Mouse (Mus musculus): Measurements from ENCODE around the gene Cnpy1. TPM values are rescaled to one million over a fixed set of nuclear protein-coding genes. Genes with fewer than 3 reads are reported as not detected.

Cnpy1 gene
- total and polyA plus RNA-seq, 2 experiments = under 0.01 TPM; not detected in 1

DNA sequence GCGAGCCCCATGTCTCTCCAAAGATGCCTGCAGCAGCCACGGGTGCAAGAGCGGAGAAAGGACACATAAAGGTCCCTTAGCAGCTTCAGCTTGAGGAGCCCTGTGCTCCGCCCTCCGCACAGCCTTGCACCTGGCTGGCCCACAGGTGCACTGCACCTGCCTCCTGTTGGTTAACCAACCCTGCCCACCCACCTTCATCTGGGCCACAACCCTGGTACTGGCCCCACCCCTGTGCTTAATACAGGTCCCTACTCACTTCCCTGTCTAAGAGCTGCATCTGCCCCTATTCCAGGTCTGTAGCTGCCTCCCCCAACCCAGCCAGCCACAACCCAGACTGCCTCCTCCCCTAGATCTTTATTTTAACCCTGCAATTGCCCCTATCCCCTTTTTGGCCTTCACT, 16.5 kb upstream of the Cnpy1 start:
- Histone ChIP-seq H3K9ac (ENCODE audit: low read depth, low read length) (no peak overlapping the region), H3K4me3 (ENCODE audit: insufficient read depth, low read depth, low read length) (no peak overlapping the region), H3K27ac (replicated peaks; ENCODE audit: insufficient read depth, low read depth, low read length) (no peak overlapping the region), H3K36me3 (ENCODE audit: control insufficient read depth, insufficient read depth, low read length) (no peaks in the 10 kb centered on the region), H3K79me2 (ENCODE audit: control insufficient read depth, insufficient read depth, low read length) (no peaks in the 10 kb centered on the region), H3K27me3 (ENCODE audit: control insufficient read depth, insufficient read depth, low read length) (no peaks in the 10 kb centered on the region), H3K4me1 (ENCODE audit: control insufficient read depth, insufficient read depth, low read length) (no peaks in the 10 kb centered on the region)
- DNase-seq (ENCODE audit: extremely low read depth, low read depth, low spot score) = no peak
- WGBS = 77% methylated on average over 5 of the region's 5 CpGs
- TF ChIP-seq POLR2A (IDR thresholded peaks at IDR 0.05; ENCODE audit: extremely low read depth, insufficient read depth, low read length) (no peak), CTCF (IDR thresholded peaks at IDR 0.05; ENCODE audit: low read depth, low read length) (no peak)

- H3K79me2 ChIP-seq (ENCODE audit: control insufficient read depth, insufficient read depth, low read length) = no peaks in the 10 kb centered on the region
- no peaks in the 10 kb centered on the region for H3K36me3 ChIP-seq (ENCODE audit: control insufficient read depth, insufficient read depth, low read length)
- TF ChIP-seq CTCF (IDR thresholded peaks at IDR 0.05; ENCODE audit: low read depth, low read length) = no peak
- H3K4me3 ChIP-seq (ENCODE audit: insufficient read depth, low read depth, low read length) = no peak overlapping the region
- DNase-seq (ENCODE audit: extremely low read depth, low read depth, low spot score) = no peak
- H3K27ac ChIP-seq (replicated peaks; ENCODE audit: insufficient read depth, low read depth, low read length) = no peak overlapping the region
- H3K9ac ChIP-seq (ENCODE audit: low read depth, low read length) = no peak overlapping the region
- 100% methylated on average over 1 of the region's 1 CpGs for whole genome bisulfite sequencing
- H3K4me1 ChIP-seq (ENCODE audit: control insufficient read depth, insufficient read depth, low read length) = no peaks in the 10 kb centered on the region
- H3K27me3 ChIP-seq (ENCODE audit: control insufficient read depth, insufficient read depth, low read length) = no peaks in the 10 kb centered on the region
Measured at GRCm38 (mm10) chr5:28259939-28260338, 14.3 kb upstream of the Cnpy1 start.

DNA sequence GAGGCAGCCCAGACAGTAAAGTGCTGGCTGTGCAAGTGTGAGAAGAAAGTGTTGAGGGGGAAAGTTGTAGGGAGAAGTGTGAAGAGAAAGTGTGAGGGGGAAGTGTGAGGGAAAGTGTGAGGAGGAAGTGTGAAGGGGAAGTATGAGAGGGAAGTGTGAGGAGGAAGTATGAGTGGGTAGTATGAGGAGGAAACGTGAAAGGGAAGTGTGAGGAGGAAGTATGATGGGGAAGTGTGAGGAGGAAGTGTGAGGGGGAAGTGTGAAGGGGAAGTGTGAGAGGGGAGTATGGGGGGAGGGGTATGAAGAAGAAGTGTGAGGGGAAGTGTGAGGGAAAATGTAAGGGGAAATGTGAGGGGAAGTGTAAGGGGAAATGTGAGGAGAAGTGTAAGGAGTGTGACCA, 13.8 kb upstream of the Cnpy1 start:
- DNase-seq (ENCODE audit: extremely low read depth, low read depth, low spot score) = no peak
- no peaks in the 10 kb centered on the region for H3K36me3 ChIP-seq (ENCODE audit: control insufficient read depth, insufficient read depth, low read length)
- H3K4me3 ChIP-seq (ENCODE audit: insufficient read depth, low read depth, low read length) = no peak overlapping the region
- H3K4me1 ChIP-seq (ENCODE audit: control insufficient read depth, insufficient read depth, low read length) = no peaks in the 10 kb centered on the region
- no peaks in the 10 kb centered on the region for H3K79me2 ChIP-seq (ENCODE audit: control insufficient read depth, insufficient read depth, low read length)
- no peak overlapping the region for H3K27ac ChIP-seq (replicated peaks; ENCODE audit: insufficient read depth, low read depth, low read length)
- H3K27me3 ChIP-seq (ENCODE audit: control insufficient read depth, insufficient read depth, low read length) = no peaks in the 10 kb centered on the region
- no peak overlapping the region for H3K9ac ChIP-seq (ENCODE audit: low read depth, low read length)
- TF ChIP-seq POLR2A (IDR thresholded peaks at IDR 0.05; ENCODE audit: extremely low read depth, insufficient read depth, low read length) = no peak
- no peak for TF ChIP-seq CTCF (IDR thresholded peaks at IDR 0.05; ENCODE audit: low read depth, low read length)
- WGBS = 21% methylated on average over 1 of the region's 1 CpGs

- TF ChIP-seq CTCF (IDR thresholded peaks at IDR 0.05; ENCODE audit: low read depth, low read length) (no peak), POLR2A (IDR thresholded peaks at IDR 0.05; ENCODE audit: extremely low read depth, insufficient read depth, low read length) (no peak)
- Histone ChIP-seq H3K27ac (replicated peaks; ENCODE audit: insufficient read depth, low read depth, low read length) (no peak overlapping the region), H3K9ac (ENCODE audit: low read depth, low read length) (no peak overlapping the region), H3K27me3 (ENCODE audit: control insufficient read depth, insufficient read depth, low read length) (no peaks in the 10 kb centered on the region), H3K4me1 (ENCODE audit: control insufficient read depth, insufficient read depth, low read length) (no peaks in the 10 kb centered on the region), H3K4me3 (ENCODE audit: insufficient read depth, low read depth, low read length) (no peak overlapping the region), H3K79me2 (ENCODE audit: control insufficient read depth, insufficient read depth, low read length) (no peaks in the 10 kb centered on the region), H3K36me3 (ENCODE audit: control insufficient read depth, insufficient read depth, low read length) (no peaks in the 10 kb centered on the region)
- DNase-seq (ENCODE audit: extremely low read depth, low read depth, low spot score) = no peak
- WGBS = 77% methylated on average over 4 of the region's 4 CpGs
Measured at GRCm38 (mm10) chr5:28257816-28258215, 12.2 kb upstream of the Cnpy1 start.

DNA sequence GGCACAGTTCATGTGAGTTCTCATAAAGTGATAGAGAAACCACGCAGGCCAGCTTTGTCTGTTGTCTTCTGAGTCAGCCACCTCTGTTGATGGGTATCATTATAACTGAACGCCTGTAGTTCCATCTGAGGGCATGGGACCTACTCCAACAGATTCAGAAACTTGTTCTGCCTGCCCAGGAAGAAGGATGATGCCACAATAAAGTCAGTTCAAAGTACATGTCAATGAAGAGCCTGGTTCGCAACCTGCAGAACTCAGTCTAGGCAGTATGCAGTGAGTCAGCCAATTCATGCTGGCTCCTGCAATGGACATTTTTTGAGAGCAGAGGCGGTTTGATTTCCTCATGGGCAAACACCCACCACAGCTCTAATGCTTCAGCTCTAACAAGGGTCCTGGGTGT, 7.4 kb upstream of the Cnpy1 start:
- no peak overlapping the region for H3K9ac ChIP-seq (ENCODE audit: low read depth, low read length)
- H3K79me2 ChIP-seq (ENCODE audit: control insufficient read depth, insufficient read depth, low read length) = no peaks in the 10 kb centered on the region
- DNase-seq (ENCODE audit: extremely low read depth, low read depth, low spot score) = no peak
- no peaks in the 10 kb centered on the region for H3K27me3 ChIP-seq (ENCODE audit: control insufficient read depth, insufficient read depth, low read length)
- H3K27ac ChIP-seq (replicated peaks; ENCODE audit: insufficient read depth, low read depth, low read length) = no peak overlapping the region
- H3K4me3 ChIP-seq (ENCODE audit: insufficient read depth, low read depth, low read length) = no peak overlapping the region
- no peaks in the 10 kb centered on the region for H3K36me3 ChIP-seq (ENCODE audit: control insufficient read depth, insufficient read depth, low read length)
- TF ChIP-seq CTCF (IDR thresholded peaks at IDR 0.05; ENCODE audit: low read depth, low read length) (no peak), POLR2A (IDR thresholded peaks at IDR 0.05; ENCODE audit: extremely low read depth, insufficient read depth, low read length) (no peak)
- 86% methylated on average over 4 of the region's 4 CpGs for WGBS
- H3K4me1 ChIP-seq (ENCODE audit: control insufficient read depth, insufficient read depth, low read length) = no peaks in the 10 kb centered on the region

DNA sequence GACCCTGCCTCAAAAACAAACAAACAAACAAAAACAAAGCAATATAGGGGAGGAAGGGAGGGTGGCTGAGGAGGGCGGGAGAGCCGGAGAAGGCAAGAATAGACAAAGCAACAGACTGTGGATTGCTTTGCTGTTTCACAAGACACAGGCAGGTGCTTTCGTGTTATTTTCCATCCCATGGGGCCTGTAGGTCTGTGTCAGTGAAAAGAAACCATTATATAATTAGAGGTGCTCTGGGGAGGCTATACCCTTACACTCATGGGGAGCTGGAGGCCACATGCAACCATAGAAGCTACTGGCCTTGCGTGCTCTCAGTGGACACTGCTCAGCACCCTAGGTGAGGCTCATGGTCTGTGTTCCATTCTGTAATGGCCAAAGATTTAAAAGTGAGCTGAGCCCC, 6.7 kb upstream of the Cnpy1 start:
- H3K4me3 ChIP-seq (ENCODE audit: insufficient read depth, low read depth, low read length) = no peak overlapping the region
- H3K4me1 ChIP-seq (ENCODE audit: control insufficient read depth, insufficient read depth, low read length) = no peaks in the 10 kb centered on the region
- no peak overlapping the region for H3K27ac ChIP-seq (replicated peaks; ENCODE audit: insufficient read depth, low read depth, low read length)
- no peak overlapping the region for H3K9ac ChIP-seq (ENCODE audit: low read depth, low read length)
- TF ChIP-seq CTCF (IDR thresholded peaks at IDR 0.05; ENCODE audit: low read depth, low read length) (no peak), POLR2A (IDR thresholded peaks at IDR 0.05; ENCODE audit: extremely low read depth, insufficient read depth, low read length) (no peak)
- no peak for DNase-seq (ENCODE audit: extremely low read depth, low read depth, low spot score)
- 86% methylated on average over 4 of the region's 4 CpGs for WGBS
- H3K36me3 ChIP-seq (ENCODE audit: control insufficient read depth, insufficient read depth, low read length) = no peaks in the 10 kb centered on the region
- H3K27me3 ChIP-seq (ENCODE audit: control insufficient read depth, insufficient read depth, low read length) = no peaks in the 10 kb centered on the region
- H3K79me2 ChIP-seq (ENCODE audit: control insufficient read depth, insufficient read depth, low read length) = no peaks in the 10 kb centered on the region
